Mouse (Mus musculus) erythroblast, embryonic 14.5 days (primary cell): ENCODE data around the gene C1qtnf1.

ENCODE experiments used
- GATA1 ChIP-seq: IDR thresholded peaks from 2 replicates; pipeline ENCODE4 v1.6.1; 2012; ENCODE audit warnings: low read length, inconsistent platforms, mixed read lengths
- TAL1 ChIP-seq: IDR thresholded peaks from 3 replicates; pipeline ENCODE4 v1.6.1; 2012; ENCODE audit warnings: low read length, inconsistent platforms, mixed read lengths

DNA sequence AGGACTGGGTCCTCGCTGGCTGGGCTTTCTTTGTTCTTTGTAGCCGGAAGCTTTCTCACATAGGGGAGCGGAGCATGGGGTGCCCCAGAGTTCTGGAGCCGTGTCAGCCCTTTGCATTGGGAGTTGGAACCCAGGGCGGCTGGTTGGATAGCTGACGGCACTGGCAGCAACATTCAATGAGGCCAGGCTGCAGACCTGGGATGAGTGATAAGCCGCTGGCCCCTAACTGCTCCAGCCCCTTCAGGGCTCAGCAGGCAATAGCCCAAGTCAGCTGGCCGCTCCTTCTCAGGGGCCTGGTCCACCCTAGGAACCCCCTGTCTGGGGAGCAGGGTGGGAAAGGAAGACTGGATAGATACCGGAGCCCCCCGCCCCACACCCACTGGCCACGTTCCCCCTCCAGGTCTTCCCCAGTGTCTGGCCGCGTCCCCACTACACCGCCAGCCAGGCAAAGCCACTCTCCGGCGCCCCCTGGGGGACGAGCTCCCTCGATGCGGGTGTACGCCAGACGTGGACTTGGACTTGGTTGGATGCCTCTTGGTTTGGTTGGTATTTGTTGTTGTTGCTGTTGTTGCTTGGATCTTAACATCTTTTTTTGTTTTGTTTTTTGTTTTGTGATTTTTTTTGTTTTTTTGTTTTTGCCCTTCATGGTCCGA, 62.7 kb downstream of the C1qtnf1 start:
- no peak for TF ChIP-seq GATA1
- TF ChIP-seq TAL1 = no peak
